Mouse (Mus musculus) CD4-positive helper T cell, adult 2 months (primary cell): Measurements from ENCODE around the gene Kcnh1.

ENCODE experiments used
- DNase-seq: peaks from one replicate; pipeline ENCODE4 v3.0.0-alpha.2; 2012; ENCODE audit warnings: low read depth, missing footprints, low spot score

Gene Kcnh1

DNA sequence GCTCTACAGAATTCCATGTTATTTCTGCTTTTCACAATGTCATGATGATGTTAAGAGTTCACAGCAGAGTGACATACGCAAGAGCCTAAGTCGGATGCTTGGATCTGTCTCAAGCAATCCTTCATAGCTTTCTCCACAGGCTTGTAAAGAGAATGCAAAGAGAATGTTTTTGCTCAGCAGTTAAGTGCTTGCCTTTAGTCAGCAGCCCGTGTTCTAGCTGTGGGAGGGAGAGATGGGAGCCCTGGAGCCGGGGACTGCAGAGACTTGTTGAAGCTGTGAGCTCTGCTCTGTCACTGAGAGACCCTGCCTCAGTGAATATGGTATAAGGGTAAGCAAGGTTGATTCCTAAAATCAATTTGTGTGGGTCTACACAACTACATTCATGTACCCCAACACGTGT is 78.3 kb downstream of the Kcnh1 start:
- no peak for DNase-seq

DNA sequence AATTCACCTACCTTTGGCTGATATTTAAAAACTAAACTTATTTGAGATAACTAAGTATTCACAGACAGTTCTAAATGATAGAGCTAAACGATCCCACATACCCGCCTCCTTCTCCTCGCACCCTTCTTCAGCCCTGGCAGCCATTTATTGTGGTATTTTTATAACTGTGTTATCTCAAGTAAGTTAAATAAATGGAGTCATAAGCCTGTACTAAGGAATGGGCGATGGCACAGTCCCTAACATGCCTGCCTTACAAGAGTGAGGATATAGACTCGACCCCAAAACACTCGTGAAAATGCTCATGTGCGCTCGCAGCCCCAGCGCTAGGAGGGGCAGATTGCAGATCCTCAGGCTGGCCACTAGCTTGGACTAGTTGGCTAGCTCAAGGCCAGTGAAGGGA is 79.3 kb downstream of the Kcnh1 start:
- DNase-seq, result no peak

DNA sequence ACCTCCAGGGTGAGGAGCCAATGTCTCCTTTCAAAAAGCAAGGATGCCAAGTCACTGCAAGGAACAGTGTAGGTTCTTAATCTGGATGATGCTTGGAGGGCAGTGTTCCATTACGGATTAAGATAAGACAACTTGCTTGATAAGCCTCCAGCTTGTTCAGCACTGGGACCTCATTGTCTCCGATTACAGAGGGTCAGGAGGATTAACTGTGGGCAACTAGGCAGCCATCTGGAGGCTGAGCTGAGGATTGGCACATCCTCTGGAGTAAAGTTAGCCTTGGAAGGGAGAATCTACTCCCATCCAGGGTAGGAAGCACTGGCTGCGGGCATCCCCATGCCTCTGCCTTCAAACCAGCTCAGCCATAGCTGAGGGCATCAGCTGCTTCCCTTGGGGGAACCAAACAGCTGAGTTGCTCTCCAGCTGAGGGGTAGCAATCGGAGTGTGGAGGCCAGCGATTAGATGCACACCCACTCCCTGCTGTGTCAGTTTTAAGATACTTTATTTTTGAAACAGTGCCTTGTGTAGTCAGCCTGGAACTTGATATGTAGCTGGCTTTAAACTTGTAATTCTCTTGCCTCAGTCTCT is 87.3 kb downstream of the Kcnh1 start:
- DNase-seq, result no peak

DNA sequence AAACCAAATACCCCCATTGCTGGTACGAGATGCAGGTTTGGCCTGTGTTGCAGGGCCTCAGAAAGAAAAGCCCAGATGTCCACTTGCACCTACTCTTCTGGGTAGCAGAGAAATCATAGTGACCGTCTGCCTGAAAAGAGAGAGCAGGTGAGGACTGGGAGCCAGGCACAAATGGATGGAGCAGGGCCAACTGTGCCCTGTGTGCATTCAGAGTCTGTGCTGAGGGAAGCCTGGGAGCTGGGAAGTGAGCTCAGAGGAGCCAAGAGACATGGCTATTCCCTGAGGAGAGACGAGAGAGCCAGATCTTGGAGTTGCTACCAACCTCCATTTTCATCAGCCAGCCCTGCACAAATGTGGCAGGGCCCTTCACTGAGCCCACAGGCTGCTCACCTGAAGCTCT is 93.8 kb downstream of the Kcnh1 start:
- DNase-seq, result no peak

DNA sequence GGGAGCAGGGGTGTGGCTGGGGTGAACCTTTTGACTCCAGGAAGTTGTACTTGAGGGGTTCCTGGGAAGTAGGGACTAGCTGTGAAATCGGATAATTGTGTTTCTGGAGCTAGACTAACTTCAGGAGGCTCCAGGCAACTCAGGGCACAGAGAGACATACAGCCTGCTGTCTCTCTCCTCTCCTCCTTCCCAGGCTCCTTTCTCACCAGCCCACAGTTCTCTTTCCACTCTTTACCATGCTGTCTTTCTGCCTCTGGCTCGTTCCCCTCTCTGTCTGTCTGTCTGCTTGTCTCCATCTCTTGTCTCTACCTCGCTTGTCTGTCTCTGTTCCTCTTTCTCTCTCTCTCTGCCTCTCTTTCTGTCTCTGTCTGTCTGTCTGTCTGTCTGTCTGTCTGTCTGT is 94.4 kb downstream of the Kcnh1 start:
- no peak for DNase-seq

GRCm38 (mm10) chr1:192288456-192288855 is 97.9 kb downstream of the Kcnh1 start:
- no peak for DNase-seq

- no peak for DNase-seq
Observed at GRCm38 (mm10) chr1:192291286-192291685, 100.7 kb downstream of the Kcnh1 start.

- DNase-seq, result no peak
Observed at GRCm38 (mm10) chr1:192293391-192293790, 102.8 kb downstream of the Kcnh1 start.

DNA sequence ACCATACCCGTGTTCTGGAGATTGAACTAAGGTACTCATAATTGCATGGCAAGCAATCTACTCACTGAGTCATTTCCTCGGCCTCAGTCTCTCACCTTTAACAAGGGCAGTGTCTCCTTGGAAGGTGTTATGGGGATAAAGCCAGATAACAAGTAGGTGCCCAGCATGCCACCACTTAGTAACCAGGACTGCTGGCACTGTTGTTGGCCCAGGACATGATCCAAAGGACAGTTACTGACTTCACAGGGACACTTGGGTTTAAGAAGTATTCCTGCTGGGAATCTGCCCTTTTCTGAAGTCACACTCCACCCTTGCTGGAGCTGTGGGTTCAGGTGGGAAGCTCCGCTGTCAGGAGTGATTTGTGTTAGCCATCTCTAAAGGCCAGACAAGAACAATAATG is 103.3 kb downstream of the Kcnh1 start:
- DNase-seq, result no peak

DNA sequence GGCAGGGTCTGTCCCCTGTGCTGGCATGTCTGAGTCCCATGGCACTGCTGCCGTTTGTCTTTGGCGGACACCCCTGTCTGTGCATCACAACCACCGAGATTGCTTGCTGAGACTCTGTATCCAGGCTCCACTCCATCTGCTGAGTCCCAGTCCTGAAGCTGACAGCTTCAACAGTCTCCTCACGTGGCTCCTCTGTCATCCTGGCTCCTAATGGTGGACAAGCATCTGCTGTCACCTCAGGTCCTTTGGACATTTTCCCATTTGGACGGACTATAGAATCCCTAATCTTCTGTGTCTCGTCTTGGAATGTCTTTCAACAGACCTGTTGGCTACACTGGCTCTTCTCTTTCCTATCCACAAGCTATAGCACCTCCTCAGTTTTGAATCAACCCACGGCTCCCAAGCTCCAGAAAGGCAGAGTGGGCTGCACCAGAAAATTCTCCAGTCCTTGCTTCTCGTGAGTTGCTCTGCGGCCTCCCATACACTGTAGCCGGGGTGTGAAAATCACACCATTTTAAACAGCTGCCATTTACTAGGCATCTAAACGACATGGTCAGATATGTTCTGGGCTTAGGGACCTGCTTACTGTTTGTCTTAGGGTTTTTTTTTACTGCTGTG is 104.8 kb downstream of the Kcnh1 start:
- no peak for DNase-seq

- no peak for DNase-seq
Observed at GRCm38 (mm10) chr1:192295902-192296301, 105.3 kb downstream of the Kcnh1 start.

DNA sequence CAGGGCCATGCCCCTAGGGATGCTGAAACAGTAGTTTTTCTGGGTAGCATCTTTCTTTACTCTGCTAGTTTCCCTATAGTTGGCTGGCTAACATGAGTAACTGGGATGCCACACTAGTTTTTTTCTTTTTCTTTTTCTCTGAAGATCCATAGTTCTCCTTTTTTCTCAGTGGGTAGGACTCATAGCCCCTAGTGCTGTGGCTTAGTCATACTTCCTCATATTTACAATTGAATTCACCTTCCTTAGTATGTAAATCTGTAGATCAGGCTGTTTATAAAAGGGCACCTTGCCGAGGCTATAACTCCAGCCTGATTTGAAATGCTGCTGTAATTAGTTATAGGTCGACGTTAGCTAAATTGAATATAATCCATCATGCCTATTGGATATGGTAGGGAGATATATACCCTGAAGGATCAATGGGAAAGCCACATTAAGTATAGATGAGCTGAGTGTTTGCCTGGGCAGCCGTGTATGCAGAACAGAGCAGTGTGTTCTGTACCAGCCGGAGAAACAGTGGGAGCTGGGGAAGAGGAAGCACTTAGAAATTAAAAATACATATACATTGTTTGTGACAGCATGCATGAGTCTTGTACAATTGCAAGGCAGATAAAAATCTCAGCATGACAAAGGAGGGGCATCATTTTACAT is 107.0 kb downstream of the Kcnh1 start:
- no peak for DNase-seq

DNA sequence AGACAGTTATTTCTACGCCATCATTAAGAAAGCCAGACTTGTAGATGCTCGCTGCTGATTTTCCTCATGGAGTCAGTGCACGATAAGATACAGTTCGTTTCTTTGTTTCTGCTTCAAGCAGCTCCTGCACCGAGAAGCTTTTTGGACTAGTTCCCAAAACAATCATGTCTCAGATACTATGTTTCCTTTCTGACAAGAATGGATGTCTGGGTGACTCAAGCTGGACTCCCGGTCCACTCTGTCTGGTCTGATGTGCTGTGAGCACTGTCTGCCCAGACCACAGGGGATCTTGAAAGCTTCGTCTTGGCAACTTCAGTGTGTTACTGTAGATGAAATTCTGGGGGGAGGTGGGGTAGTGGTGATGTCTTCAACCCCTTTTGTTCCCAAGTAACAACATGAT is 109.8 kb downstream of the Kcnh1 start:
- DNase-seq, result no peak

GRCm38 (mm10) chr1:192303615-192304014 is 113.0 kb downstream of the Kcnh1 start:
- no peak for DNase-seq

DNA sequence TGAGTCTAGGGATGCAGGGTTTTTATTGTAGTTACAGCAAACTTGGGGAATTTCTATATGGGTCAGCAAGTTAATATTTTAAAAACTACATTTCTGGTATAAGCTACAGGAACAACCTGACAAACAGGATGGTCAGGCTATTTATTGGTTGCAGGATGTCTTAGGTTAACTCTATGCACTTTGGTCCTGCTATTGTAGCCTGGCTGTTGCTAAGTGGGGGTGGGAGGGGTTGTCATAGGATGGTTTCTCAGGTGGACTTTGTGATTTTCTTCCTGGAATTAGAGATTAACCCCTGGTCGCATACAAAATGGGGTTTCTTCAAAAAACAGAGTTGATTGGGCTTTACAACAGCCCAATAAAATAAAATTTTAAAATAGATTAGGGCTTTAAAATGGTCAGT is 114.6 kb downstream of the Kcnh1 start:
- DNase-seq, result no peak

DNA sequence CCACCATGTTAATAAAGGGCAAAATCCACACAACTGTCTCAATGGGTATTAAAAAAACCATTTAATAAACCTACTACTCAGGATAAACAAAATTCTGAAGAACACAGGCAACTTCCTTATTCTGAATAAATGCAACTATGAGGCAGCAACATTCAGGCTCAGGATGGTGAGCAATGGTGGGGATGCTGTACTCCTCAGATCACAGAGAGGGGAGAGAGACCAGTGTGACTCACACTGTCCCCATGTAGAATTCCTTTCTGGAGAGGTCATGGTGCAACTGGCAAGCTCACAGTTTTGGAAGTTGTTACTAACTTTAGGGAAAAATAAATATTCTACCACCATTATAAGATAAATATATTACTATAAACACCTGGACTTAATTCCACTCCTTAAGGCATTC is 116.5 kb downstream of the Kcnh1 start:
- DNase-seq, result no peak

DNA sequence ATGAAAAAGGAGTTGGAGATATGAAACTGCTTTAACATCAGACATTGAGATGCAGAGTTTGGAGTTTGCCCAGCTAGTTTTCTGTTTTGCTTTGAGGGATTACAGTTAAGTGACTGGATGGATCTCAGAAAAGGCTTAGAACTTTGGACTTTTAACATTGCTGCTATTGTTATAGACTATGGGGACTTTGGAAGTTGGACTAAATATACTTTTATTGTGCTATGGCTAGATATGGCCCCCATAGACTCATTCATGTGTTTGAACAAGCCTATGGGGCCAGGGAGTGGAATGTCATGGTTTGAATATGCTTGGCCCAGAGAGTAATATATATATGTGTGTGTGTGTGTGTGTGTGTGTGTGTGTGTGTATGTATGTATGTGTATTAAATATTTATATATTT is 120.7 kb downstream of the Kcnh1 start:
- DNase-seq, result no peak

DNA sequence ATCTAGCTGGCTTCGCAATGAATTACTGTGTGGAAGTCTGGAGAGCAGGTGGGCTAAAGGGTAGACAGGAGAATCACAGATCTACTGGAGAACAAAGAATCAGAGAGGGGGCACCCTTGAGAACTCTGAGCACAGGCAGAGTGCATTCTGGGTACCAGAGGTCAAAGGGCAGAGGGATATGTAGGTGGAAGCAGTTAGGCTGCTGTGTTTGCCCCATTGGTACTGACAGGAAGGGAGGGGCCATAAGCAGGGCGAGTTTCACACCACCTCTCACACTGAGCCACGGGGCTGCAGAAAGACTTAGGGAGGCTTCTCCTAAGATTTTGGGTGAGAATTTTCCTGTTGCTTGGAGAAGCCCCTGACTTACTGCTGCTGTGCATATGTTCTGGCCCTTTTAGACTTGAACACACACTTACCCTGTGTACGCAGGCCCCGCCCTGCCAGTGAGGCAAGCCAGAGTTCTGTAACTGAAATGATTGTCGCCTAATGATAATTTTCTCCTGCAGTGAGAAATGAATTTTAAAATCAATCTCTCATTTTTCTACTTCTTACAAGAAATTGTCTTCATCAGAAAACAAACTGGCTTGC is 121.4 kb downstream of the Kcnh1 start:
- DNase-seq, result no peak

- no peak for DNase-seq
Observed at GRCm38 (mm10) chr1:192312446-192312845, 121.9 kb downstream of the Kcnh1 start.

- no peak for DNase-seq
Observed at GRCm38 (mm10) chr1:192312998-192313397, 122.4 kb downstream of the Kcnh1 start.

GRCm38 (mm10) chr1:192313571-192313972 is 123.0 kb downstream of the Kcnh1 start:
- DNase-seq, result no peak

- no peak for DNase-seq
Observed at GRCm38 (mm10) chr1:192314044-192314443, 123.5 kb downstream of the Kcnh1 start.
